Mouse (Mus musculus) kidney, adult 2 months (tissue): ENCODE results near the gene Ccl28.

Experiments used
- CTCF ChIP-seq: fragments of 200-500 bp; conservative IDR thresholded peaks from 2 replicates; pipeline ENCODE4 v1.5.1; 2011; ENCODE audit warnings: low read depth, mild to moderate bottlenecking, control low read depth, low read length, moderate library complexity, mixed read lengths; ENCODE audit not compliant: insufficient read depth, insufficient read length
- POLR2A ChIP-seq: fragments of 200-500 bp; IDR thresholded peaks from one replicate; pipeline ENCODE4 v1.6.1; 2011; ENCODE audit warnings: low read depth, low read length, control low read depth

DNA sequence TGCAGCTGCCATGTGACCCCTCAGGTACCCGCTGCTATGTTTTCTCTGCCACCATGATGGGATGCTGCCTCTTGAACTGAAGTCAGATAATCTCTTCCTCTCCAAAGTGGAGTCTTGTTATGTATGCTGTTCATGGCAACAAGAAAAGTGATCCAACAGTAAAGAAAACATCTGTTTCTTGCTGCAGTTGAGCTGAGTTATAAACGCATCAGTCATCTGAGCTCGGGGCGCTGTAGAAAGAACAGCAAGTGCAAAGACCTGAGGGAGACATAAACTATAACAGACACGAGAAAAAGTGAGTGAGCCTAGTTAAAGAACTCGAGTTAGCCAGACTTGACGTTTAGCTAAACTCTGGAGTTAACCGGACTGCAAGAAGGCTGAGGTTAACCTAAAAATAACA, 55.2 kb downstream of the Ccl28 start:
- no peak for TF ChIP-seq CTCF
- no peak for TF ChIP-seq POLR2A
